Mouse (Mus musculus) urinary bladder, postnatal 25 days (tissue): ENCODE results near the gene Mturn.

ENCODE experiments used
- DNase-seq: peaks from one replicate; pipeline ENCODE4 v3.0.0; 2022; ENCODE audit warnings: low spot score

Mturn gene

DNA sequence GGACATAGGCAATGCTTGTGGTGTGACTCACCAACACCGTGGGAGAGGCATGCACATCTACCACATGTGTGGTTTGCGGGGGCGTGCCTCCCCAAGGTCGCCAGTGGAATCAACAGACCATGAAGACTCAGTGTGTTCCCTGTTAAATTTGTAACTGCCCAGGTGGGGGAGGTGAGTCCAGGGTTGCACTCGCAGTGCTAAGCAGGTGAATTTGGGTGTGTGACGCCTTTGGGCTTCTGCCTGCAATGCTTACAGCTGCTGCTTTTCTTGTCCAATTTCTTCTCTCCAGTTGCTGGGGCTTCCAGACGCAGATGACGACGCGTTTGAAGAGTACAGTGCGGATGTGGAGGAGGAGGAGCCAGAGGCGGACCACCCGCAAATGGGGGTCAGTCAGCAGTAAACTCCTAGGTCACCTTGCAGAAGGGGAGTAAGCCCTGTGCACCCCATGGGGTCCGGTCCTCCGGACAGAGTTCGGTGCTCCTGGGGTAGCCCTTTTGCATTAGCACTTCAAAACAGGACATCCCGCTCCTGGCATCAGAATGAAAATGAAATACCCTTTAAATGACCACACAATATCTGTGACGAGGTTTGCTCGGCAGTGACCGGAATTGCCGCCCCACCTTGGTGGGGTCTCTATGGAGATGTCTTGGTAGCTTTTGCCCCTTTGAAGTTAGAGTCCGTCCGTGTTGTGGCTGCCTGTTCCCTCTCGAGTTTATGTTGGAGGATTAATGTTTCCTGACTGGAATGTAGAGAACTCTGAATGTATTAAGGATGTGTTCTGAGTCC, 17.5 kb downstream of the Mturn start:
- DNase-seq = peak; percentile 15

DNA sequence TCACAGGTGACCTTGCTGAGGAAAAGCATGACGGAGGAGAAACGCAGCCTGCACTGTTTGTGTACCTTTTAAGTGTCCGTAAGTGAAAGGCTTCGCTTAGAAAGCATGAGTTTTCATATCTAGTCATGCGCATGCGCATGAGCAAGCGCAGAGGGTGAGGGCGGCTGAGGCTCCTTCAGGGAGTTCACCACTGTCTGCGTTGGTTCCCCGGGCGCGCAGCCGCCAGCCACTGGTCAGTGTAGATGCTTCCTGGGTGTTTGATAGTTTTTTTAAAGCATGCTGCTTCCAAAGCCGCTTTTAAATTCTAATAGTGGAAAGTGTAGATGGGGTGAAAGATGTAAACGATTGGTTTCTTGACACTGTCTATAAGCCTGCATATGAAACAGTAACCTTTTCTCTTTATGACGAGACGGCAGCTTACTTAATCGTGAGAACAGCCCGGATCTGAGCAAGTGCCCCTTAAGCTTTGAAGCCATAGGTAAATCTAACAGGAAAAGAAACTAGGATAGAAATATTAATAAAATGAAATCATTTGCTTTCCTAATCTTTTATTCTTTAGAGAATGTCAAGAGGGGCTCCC, 18.1 kb downstream of the Mturn start:
- peak; percentile 68 for DNase-seq

DNA sequence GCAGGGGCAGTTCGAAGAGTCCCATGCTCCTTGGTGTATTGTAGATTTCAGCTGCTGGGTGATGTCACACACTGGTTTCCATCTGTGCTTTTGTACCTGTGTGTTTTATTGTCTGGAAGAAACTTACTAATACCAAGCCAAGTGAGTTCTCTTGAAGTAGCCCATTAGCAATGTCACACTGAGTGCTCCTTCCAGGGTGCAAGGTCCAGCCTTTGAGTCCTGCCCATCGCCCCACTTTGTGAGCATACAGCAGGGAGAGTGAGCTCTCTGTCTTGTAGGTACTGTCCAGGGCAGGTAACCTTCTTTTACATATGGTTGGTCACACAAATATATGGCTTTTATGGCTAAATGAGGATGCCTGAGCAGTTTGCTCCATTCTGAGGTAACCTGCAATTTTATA, 19.1 kb downstream of the Mturn start:
- DNase-seq = no peak

DNA sequence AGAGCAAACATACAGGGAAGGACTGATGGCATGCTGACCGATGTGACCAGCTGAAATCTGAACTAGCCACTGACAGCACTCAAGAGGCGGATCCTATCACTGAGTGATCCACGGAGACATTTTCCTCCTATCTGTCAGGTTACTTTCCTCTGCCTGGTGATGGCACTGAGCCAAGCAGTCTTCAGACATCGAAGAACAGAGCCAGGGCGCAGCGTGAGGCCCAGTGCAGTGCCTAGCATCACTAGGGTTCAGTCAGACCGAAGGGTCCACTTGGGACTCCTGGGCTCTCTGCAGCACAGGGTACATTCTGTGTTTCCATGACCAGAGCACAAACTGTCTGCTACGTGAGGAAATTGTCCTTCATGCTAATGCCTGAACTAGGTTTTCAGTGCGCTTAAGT, 20.5 kb downstream of the Mturn start:
- no peak for DNase-seq

DNA sequence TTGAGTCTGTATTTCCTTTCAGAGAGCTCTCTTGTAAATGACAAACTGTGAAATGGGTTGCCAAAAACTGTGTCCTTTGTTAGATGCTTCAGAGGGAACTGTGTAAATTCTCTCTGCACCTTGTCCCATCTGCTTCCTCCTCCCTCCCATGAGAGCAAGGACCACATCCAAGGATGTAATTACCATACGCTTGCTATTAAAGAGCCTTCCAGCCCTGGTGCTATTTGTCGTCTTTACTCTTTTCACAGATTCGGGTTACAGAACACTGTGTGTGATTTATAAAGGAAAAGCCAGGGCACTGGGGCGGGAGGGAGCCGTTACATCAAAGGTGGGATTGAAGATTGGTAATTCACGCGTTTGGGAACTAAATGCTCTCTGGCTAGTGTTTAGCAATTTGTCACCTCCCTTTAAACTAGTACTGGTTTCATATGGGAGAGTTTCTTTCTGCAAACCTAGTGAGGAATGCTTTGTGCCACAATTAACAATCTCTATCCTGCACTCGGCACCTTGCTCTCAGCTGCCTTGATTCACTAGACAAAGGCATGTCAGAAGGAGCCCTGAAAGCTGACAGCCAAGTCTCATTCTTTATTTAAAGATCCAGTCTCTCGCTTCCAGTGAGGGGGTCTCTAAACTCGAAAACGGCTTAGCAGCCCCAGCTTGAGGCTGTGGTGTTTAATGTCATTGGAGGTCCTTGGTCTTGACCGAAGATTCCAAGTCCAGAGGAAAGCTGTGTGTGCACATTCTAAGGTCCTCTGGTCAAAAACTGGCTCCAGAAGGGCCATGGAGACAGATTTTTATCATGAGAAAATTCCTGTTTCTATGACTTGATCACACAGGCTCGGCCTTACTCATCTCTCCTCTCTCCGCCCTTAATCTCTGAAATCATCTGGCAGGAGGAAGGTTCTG, 22.5 kb downstream of the Mturn start:
- DNase-seq = no peak

DNA sequence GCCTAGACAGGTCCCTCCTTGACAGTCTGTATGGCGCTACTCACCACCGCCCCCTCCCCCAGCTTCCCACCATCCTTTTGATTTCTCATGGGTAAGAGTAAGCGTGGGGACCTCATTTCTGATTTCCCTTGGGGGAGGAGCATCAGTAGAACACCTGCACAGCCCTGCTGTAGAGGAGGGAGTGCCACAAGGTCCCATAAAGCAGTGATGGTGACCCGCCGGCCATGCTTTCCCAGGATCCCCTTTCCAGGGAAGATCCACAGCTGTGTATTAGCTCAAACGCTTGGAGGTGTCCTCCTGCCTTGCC, 23.1 kb downstream of the Mturn start:
- DNase-seq = no peak

DNA sequence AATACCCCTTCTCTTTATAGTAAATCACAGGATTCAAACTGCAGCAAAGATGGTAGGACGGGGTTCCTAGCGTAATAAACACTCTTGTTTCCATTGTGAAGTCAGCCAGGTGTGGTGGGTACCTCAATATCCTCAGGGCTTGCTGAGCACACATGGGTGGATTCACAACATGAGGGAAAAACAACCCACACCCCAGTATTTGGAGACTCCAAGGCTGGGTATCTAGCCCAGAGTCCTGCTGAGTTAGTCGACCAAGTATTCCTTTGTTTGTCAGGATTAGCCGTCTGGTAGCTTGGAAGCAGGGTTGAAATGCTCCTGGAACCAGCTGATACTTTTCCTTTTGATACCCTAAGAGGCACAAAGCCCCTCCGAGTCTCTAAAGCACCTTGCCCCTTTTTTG, 23.4 kb downstream of the Mturn start:
- DNase-seq = no peak

DNA sequence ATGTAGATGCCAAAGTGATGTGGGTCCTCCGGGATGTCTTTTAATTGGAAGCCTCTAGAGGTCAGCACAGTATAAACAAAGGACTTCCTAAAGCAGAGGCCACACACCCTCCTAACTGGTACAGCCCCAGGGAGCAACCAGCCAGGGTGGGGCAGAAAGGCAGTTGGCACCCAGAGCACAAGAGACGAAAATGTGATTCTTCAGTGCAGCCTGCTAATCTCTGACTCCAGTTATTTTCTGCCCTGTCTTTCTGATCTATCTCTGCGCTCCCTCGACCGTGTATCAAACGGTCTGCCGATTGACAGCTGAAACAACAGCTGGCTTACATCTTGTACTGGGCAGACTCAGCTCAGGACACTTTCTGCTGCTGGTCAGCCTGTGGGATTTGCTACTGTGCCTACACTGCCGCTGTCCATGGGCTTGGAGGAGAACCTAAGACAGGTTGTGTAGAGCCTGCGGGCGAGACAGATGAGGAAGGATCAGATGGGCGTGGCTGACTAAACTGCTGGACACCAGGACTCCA, 24.0 kb downstream of the Mturn start:
- DNase-seq = peak; percentile 24

DNA sequence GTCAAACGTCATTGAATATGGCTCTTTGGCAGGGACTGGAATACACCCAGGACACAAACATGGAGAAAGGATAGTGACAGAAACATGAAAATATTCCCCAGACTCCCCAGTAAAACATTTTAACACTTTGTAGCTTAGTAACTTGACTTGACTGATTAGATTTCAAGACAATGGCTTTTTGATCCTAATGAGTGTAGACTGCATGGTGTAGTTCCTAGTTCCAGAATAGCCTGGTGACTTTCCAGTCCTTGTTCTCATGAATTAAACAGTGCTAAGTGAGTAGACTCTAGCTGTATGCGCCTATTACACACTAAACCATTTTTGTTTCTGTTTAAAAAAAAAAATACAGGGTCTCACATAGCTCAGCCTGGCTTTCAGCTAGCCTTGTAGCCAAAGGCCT, 24.7 kb downstream of the Mturn start:
- no peak for DNase-seq

DNA sequence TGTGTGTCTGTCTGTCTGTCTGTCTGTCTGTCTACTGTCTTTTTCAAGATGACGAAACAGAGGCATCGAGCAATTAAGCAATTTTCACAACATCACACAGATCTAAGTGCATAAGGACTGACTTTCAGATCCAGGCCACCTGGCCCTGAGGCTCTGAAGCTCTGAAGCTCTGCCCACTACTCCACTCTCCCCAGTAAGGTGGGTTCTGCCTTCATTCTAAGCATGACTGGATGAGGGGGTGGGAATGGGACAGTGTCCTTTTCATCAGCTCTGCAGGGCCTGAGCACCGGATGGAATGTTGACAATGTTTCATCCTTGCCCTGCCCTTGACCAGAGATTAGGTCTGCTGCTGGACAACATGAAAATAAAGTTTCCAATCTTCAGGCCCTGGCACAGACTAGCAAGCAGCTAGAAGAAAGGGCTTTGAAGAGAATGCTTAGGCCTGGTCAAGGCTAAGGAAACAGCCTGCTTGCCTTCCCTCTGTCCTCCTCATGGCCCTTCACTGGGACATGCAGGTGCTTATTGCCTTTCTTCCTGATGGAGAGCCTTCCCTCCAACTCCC, 25.3 kb downstream of the Mturn start:
- DNase-seq = no peak

DNA sequence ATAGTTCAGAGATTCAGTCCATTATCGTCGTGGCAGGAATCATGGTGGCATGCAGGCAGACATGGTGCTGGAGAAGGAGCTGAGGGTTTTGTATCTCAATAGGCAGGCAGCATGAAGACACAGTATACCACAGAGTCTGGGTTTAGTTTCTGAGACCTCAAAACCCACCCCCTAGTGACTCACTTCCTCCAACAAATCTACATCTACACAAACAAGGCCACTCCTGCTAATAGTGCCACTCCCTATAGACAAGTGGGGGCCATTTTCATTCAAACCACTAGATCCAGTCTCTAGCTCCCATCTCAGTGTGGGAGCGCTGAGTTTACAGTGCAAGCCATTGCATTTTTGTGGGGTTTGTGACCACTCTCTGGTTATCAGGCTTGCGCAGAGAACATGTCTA, 27.2 kb downstream of the Mturn start:
- DNase-seq = no peak

DNA sequence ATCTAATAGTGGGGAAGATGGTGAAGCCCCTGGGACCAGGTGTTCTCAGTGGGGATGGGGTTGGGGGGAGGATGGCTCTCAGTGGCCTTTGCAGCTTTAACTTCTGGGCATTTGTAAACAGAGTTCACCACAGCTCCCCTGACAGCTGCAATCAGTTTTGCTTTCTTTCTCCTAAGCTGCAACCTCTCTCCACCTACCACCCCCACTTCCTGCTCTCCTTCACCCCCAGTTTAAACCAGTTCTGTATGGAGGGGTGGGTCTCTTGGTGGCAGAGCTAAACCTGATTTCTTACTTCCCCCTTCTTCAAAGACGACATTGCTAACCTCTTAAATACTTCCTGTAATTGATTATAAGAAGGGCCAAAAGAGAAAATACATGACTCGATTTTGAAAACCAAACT, 34.3 kb downstream of the Mturn start:
- no peak for DNase-seq

DNA sequence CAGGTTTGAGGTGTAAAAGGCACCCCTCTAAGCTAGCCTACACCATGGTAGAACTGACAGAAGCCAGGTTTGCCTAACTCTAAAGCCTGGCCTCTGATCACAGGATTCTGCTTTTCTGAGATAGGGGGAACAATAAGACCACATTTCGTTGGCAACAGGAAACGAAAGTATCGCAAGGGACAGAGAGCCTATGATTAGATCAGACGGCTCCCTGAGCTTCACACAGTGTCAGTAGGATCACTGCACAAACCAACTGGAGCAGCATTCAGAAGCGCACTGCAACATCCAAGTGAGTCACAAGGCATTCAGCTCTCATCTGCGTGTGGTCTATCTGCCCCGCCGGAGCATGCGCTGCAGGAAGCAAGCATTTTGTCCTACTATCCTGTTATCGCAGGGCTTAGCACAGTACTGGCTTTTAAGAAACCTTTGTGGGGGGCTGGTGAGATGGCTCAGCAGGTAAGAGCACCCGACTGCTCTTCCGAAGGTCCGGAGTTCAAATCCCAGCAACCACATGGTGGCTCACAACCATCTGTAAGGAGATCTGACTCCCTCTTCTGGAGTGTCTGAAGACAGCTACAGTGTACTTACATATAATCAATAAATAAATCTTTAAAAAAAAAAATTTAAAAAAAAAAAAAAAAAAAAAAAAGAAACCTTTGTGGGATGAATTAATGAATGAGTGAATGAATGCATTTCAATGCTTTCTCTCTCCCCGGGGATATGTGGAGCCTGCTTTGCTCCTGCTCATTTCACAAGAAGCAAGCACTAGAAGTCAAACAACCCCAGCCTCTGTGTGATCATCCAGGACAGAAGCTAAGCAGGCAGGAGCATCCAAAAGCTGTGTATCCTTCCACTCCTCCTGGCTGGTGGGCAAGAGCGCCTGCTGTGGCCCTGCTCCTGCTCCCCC, 37.6 kb downstream of the Mturn start:
- DNase-seq = no peak

DNA sequence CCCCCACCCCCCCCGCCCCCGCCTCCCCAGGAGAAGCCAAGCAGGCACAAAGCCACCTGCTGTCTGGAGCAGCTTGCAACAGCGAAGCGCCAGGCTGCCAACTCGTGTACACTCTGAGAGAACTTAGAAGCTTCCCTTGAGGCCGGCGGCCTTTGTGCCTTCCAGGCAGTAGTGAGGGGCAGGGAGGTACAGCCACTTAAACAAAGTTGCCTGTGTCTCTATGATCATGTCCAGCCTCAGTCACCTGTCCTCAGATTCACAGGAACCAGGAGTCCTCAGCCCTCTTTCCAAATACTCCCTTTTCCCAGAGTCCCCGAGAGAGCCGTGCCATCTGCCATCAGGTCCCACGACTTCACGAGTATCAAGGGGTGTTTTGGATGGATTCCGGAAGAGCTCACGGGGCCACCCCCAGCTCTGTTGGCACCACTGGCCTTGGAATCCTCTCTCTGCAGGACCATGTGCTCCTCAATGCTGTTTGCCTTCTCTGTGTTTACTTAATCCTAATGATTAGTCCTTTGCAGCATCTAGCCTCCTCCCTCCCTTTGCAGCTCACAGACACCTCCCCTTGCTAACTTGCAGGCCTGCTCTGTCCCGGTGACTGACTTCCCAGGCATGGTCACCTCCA, 38.4 kb downstream of the Mturn start:
- no peak for DNase-seq

DNA sequence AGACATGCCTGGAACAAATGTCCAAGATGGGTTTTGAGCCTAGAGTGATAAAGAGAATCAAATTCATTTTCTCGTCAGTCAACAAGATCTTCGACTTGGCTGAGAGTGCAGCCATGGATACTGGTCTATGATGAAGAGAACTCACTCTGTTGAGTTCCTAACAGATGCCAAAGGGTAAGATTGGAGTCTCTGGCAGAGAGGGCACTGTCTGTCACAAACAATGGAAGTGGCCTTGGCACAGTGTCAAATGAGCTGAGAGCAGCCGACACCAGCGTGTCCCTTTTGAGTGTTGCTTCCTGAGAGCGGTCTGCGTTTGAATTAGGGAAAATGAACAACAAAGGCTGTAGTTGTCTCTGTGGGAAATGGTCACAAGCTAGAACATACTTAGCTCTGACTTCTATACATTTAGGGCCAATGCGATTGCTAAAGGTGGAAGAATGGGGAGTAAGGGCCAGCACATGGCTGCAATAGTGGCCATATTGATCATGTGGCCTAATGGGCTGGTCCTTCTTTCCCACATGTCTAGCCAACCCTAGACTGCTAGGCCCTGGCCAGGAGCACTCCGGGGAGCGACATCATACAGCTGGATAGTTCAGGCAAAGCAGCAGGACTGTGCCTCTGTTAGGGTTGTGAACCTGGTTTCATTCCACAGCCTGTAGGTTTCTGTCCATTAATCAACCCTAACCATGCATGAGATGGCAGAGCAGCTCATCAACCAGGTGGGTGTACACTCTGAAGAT, 39.3 kb downstream of the Mturn start:
- no peak for DNase-seq

DNA sequence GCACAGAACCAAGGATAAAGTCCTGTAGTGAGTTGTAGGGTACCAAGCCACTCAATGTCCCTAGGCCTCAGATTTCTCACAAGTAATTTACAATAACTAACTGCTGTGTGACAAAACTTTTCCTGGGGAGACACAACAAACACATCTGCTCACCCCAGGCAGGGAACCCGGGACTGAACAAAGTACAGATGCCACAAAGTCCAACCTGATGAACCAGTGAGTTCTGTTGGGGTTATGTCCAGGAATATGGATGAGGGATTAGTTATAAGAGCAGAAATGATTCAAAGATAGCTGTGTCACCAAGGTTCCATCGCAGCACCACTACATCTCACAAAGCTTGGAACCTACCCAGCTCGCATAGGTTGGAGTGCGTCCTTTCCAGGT, 39.8 kb downstream of the Mturn start:
- no peak for DNase-seq

DNA sequence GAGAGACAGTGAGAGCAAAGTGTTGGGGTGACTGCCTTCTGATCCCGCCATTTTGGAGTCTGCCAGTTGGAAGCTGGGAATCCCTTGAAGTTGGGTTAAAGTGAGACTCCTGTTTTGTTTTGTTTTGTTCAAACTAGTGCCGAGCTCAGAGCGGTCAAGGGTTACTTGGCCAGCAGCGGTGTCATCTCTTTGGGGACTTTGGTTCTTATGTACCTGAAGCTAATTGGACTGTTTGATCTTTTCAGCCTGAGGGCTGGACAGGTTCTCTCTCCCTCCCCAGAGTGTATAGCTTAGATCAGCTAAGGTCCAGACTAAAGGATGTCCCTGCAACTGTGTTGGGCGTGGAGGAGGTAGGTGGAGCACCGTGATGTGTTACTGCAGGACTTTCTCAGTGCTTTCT, 44.9 kb downstream of the Mturn start:
- no peak for DNase-seq

DNA sequence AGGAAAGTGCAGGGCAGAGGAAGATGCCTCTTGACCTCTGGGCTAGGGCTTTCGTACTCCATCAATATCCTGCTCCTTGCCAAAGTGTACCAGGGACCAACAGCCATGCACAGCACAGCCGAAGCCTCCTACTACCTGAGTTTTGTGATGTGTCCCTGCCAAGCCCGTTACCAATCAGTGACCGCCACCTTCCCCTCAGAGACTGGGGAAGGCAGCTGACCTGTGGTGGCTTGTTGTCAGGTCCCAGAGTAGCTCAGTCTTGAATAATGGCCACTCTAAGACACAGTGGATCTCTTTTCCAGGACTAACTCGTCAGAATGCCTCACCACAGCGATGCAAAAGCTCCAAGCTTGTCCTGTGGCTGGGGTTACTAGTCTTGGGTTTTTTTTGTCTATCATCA, 45.4 kb downstream of the Mturn start:
- no peak for DNase-seq

DNA sequence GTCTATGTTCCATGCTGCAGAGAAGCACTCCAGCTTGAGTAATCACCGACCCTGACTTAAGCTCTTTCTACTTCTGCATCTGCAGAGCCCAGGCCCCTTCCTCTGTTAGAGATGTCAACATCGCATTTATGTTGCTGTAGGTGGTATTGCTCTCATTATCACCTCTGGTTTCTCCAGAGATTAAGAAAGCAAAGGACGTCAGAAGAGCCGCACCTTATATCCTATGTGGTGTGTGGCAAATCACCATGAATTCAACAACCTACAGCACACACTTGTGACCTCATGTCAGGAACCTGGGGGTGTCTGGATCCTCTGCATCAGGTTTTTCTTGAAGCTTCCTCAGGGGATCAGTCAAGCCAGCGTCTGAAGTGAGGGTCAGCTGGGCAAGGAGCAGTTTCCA, 46.0 kb downstream of the Mturn start:
- no peak for DNase-seq

DNA sequence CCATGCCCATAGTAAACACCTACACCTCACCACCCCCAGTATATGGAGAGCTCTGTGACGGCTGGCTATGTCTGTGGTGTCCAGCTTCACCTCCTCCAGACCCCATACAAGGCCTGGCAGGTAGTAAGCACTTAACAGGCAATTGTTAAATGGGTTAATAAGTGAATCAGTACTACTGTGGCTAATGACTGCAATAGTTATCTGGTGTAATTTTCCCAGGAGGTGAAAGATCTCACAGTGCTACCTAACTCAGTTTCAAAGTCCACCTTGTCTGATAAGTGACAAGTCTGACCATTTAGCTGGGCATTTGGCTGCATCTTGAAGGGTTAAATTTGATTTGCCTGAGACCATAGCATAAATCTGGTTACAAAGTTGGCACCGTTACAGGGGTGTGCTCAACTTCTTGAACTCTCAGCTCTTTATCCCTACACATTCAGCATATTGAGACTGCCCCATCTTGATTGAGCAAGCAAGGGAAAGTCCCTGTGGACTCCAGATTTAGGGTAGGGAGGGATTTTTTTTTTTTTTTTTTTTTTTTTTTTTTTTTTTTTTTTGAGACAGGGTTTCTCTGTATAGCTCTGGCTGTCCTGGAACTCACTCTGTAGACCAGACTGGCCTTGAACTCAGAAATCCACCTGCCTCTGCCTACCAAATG, 48.2 kb downstream of the Mturn start:
- DNase-seq = no peak
